Comparison of ENCODE assay signal across 50 mouse cellular contexts in genomic region chr3:92432282-92432681, GRCm38 (mm10). TPM values are rescaled to one million over a fixed set of nuclear protein-coding genes. Genes with fewer than 3 reads are reported as not detected.
"Had no signal": no experiment of that assay in that cellular context is flagged by ENCODE, and none has a peak within 500 bp of the region (broad histone marks: within the 10 kb centered on the region; RNA-seq: fewer than 3 reads in every experiment).

Sprr2k (plus strand) TSS chr3:92432582.

- DNase-seq: heart, postnatal 14 days; heart, postnatal 36 days; kidney, adult 11 months; kidney, adult 18-20 months; kidney, adult 2 months; kidney, adult 8-10 months; kidney, adult 9 months; kidney, postnatal 10 days; kidney, postnatal 14 days; kidney, postnatal 25 days; kidney, postnatal 36 days; kidney, postnatal 4 days; layer of hippocampus, adult 9-11 months; layer of hippocampus, postnatal 36 days had no signal

- H3K4me2 ChIP-seq: heart, embryonic 11.5 days; heart, embryonic 12.5 days; heart, embryonic 13.5 days; heart, embryonic 15.5 days; hindbrain, embryonic 12.5 days; hindbrain, embryonic 13.5 days; hindbrain, embryonic 14.5 days; hindbrain, embryonic 15.5 days; intestine, embryonic 15.5 days; kidney, embryonic 15.5 days had no signal

- H3K36me3 ChIP-seq: heart, embryonic 10.5 days; heart, embryonic 12.5 days; heart, embryonic 13.5 days; heart, embryonic 15.5 days; hindbrain, embryonic 10.5 days; hindbrain, embryonic 12.5 days; hindbrain, embryonic 13.5 days; hindbrain, embryonic 15.5 days; intestine, embryonic 15.5 days; kidney, embryonic 15.5 days had no signal

- H3K4me3 ChIP-seq: heart, embryonic 10.5 days; heart, embryonic 12.5 days; heart, embryonic 13.5 days; heart, embryonic 15.5 days; hindbrain, embryonic 10.5 days; hindbrain, embryonic 12.5 days; hindbrain, embryonic 13.5 days; hindbrain, embryonic 15.5 days; intestine, embryonic 15.5 days; kidney, embryonic 15.5 days; layer of hippocampus, adult 2 months; left cerebral cortex, adult 2 months had no signal

- H3K27me3 ChIP-seq: heart, embryonic 12.5 days; heart, embryonic 13.5 days; heart, embryonic 15.5 days; hindbrain, embryonic 12.5 days; hindbrain, embryonic 13.5 days; hindbrain, embryonic 15.5 days; intestine, embryonic 15.5 days; kidney, embryonic 15.5 days had no signal

- H3K27ac ChIP-seq: heart, embryonic 10.5 days; heart, embryonic 13.5 days; heart, embryonic 15.5 days; hindbrain, embryonic 10.5 days; hindbrain, embryonic 12.5 days; hindbrain, embryonic 13.5 days; hindbrain, embryonic 14.5 days; hindbrain, embryonic 15.5 days; hindbrain, postnatal 0 days; intestine, embryonic 15.5 days; kidney, embryonic 15.5 days; kidney, postnatal 0 days; layer of hippocampus, adult 2 months; left cerebral cortex, adult 2 months had no signal

- H3K4me1 ChIP-seq: heart, embryonic 10.5 days; heart, embryonic 12.5 days; heart, embryonic 13.5 days; heart, embryonic 15.5 days; hindbrain, embryonic 10.5 days; hindbrain, embryonic 12.5 days; hindbrain, embryonic 13.5 days; hindbrain, embryonic 15.5 days; intestine, embryonic 15.5 days; kidney, embryonic 15.5 days had no signal

RNA-seq across cellular contexts. Expression of gene Sprr2k, which starts in this region (rescaled TPM):
- total RNA-seq: heart, postnatal 14 days; heart, postnatal 25 days; heart, postnatal 36 days; hematopoietic stem cell, adult 5-6 weeks; hindbrain, postnatal 0 days; layer of hippocampus, adult 18-20 months; layer of hippocampus, adult 2 months; layer of hippocampus, adult 8-10 months; layer of hippocampus, postnatal 10 days; layer of hippocampus, postnatal 14 days; layer of hippocampus, postnatal 25 days; layer of hippocampus, postnatal 36 days; left cerebral cortex, adult 18-20 months; left cerebral cortex, adult 2 months; left cerebral cortex, adult 8-10 months had no signal
- polyA plus RNA-seq: heart, embryonic 10.5 days; heart, embryonic 11.5 days; heart, embryonic 12.5 days; heart, embryonic 13.5 days; heart, embryonic 14.5 days; heart, embryonic 15.5 days; heart, embryonic 16.5 days; heart, postnatal 0 days; hindbrain, embryonic 10.5 days; hindbrain, embryonic 11.5 days; hindbrain, embryonic 12.5 days; hindbrain, embryonic 13.5 days; hindbrain, embryonic 14.5 days; hindbrain, embryonic 15.5 days; hindbrain, embryonic 16.5 days; hindbrain, postnatal 0 days; inflammation-experienced regulatory T-cells, adult 6 months; intestine, embryonic 15.5 days; intestine, embryonic 16.5 days; intestine, postnatal 0 days; kidney, adult 2 months; kidney, embryonic 14.5 days; kidney, embryonic 15.5 days; kidney, embryonic 16.5 days; kidney, postnatal 0 days; large intestine, adult 2 months had no signal
